Mouse (Mus musculus) limb, embryonic 15.5 days (tissue): ENCODE measurements at regions not wholly inside any gene's neighbourhood (a gene's known extent, or its start where the extent isn't known, plus 50 kb on each side); places are given as distances from the start of the nearest gene placed in this dataset.

ENCODE experiments used
- ATAC-seq: fragments of 200-750 bp; cut with Nextera tagmentation; 2 replicates; pipeline ENCODE4 v1.8.0; 2017; ENCODE audit warnings: low read depth, moderate TSS enrichment; ENCODE audit not compliant: insufficient number of reproducible peaks, low FRiP score, low TSS enrichment
- H3K27ac ChIP-seq: fragments of 300-500 bp; sonication (generic); 2 replicates; pipeline ENCODE4 v1.5.1; 2015; ENCODE audit warnings: moderate library complexity, mild to moderate bottlenecking, inconsistent platforms
- H3K27me3 ChIP-seq: fragments of 300-500 bp; sonication (generic); 2 replicates; pipeline ENCODE4 v1.6.1; 2015; ENCODE audit warnings: inconsistent platforms
- H3K36me3 ChIP-seq: fragments of 300-500 bp; sonication (generic); 2 replicates; pipeline ENCODE4 v1.6.1; 2015; ENCODE audit warnings: inconsistent platforms
- H3K4me1 ChIP-seq: fragments of 300-500 bp; sonication (generic); 2 replicates; pipeline ENCODE4 v1.6.1; 2015; ENCODE audit warnings: inconsistent platforms
- H3K4me2 ChIP-seq: fragments of 300-500 bp; sonication (generic); 2 replicates; pipeline ENCODE4 v1.6.1; 2015; ENCODE audit warnings: mild to moderate bottlenecking, inconsistent platforms
- H3K4me3 ChIP-seq: fragments of 300-500 bp; sonication (generic); 2 replicates; pipeline ENCODE4 v1.5.1; 2015; ENCODE audit warnings: mild to moderate bottlenecking, inconsistent platforms
- H3K9ac ChIP-seq: fragments of 300-500 bp; sonication (generic); 2 replicates; pipeline ENCODE4 v1.6.1; 2015; ENCODE audit warnings: inconsistent platforms
- H3K9me3 ChIP-seq: fragments of 300-500 bp; sonication (generic); 2 replicates; pipeline ENCODE4 v1.6.1; 2016; ENCODE audit warnings: inconsistent platforms
- WGBS: fragments of 180-500 bp; shearing (Covaris S2); methylation state at CpG from one replicate; pipeline ENCODE4 v1.1.7; 2015; 5-methylcytosine and 5-hydroxymethylcytosine counted together

GRCm38 (mm10) chr4:82062726-82063125, 620.1 kb upstream of the Mpdz start:
- Histone ChIP-seq H3K4me2 (no peak overlapping the region), H3K9me3 (no peaks in the 10 kb centered on the region), H3K27me3 (no peaks in the 10 kb centered on the region), H3K4me3 (no peak overlapping the region), H3K36me3 (no peaks in the 10 kb centered on the region), H3K27ac (no peak overlapping the region), H3K4me1 (peaks cover 12% of the 10 kb centered on the region), H3K9ac (no peak overlapping the region)
- 79% methylated on average over 5 of the region's 5 CpGs for WGBS
- ATAC-seq, result no peak

DNA sequence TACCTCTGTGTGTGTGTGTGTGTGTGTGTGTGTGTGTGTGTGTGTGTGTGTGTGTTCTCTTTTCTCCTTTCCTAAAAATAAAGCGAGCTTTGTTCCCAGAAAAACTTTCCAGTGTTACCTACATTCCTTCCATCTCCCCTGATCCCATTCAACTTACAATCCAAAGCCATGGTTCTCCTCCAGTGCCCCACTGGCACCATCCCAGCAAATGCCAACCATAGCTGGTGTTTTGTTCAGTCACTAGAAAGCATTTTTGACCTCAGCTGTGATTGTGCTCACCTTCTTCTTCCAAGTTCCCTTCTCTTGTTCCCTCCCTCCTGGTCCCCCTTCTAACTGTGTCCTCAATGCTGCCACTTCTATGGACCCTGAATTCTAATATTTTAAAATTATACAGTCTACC, 614.1 kb upstream of the Mpdz start:
- WGBS, result 100% methylated on average over 1 of the region's 1 CpGs
- Histone ChIP-seq H3K27me3 (no peaks in the 10 kb centered on the region), H3K36me3 (no peaks in the 10 kb centered on the region), H3K9me3 (no peaks in the 10 kb centered on the region), H3K9ac (no peak overlapping the region), H3K4me3 (no peak overlapping the region), H3K27ac (no peak overlapping the region), H3K4me1 (no peaks in the 10 kb centered on the region), H3K4me2 (no peak overlapping the region)
- no peak for ATAC-seq

DNA sequence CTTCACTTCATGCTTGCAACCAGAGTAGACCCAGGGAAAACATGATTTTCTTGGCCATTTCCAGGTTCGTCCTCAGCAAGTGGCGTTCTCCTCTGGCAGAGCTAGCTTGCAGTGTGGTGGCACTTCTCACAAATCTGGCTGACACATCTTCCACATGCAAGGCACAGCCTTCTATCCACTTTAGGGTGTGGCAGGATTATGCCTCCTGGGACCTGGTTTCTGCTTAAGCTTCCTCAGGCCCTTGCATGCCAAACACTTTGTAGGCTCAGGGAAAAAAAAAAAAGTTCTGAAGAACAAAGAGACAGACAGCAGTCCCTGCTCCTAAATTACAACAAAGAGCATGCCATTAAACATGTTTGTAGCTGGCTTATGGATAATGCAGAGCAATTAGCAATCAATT, 605.6 kb upstream of the Mpdz start:
- WGBS, result 76% methylated on average over 2 of the region's 2 CpGs
- no peaks in the 10 kb centered on the region for H3K27me3 ChIP-seq

GRCm38 (mm10) chr4:82037473-82037872, 594.9 kb upstream of the Mpdz start:
- H3K9me3 ChIP-seq, result no peaks in the 10 kb centered on the region
- WGBS, result 83% methylated on average over 1 of the region's 1 CpGs
- no peak overlapping the region for H3K27ac ChIP-seq
- H3K36me3 ChIP-seq, result no peaks in the 10 kb centered on the region
- H3K4me3 ChIP-seq, result no peak overlapping the region
- no peak overlapping the region for H3K4me2 ChIP-seq
- no peak overlapping the region for H3K9ac ChIP-seq
- H3K27me3 ChIP-seq, result no peaks in the 10 kb centered on the region
- peaks cover 6% of the 10 kb centered on the region for H3K4me1 ChIP-seq
- ATAC-seq, result no peak

More for the DNA sequence above, 605.6 kb upstream of the Mpdz start:
- Histone ChIP-seq H3K4me1 (no peaks in the 10 kb centered on the region), H3K4me2 (no peak overlapping the region), H3K9ac (no peak overlapping the region), H3K4me3 (no peak overlapping the region), H3K36me3 (no peaks in the 10 kb centered on the region), H3K9me3 (no peaks in the 10 kb centered on the region), H3K27ac (no peak overlapping the region)
- ATAC-seq, result no peak

DNA sequence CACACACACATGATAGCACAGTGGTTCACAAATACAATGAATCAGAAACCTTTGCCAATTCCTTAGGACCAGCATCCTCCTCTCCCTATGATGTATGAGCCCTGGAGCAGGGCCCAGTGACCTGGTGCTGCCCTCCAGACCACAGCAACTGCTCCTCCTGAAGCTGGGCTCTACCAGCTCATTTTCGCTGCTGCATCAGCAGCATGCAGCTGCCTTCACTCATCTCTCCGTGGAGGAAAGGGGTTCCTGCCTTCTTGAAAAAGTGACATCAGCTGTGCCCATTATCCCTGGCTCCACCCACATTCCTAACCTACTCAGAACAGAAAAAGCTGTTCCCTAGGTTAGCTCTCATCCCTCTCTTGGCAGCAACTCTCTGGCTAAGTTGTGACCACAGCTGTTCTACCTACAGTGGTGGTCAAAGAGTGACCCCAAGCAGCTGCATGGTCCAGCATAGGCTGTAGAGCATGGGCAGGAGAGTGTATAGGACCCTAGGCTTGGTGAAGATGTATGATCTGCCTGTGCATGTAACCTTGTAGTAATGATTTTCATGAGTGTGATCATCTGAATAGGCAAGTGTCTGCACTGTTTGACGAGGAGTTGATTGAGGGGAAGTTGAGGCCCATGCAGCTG, 592.6 kb upstream of the Mpdz start:
- Histone ChIP-seq H3K27me3 (no peaks in the 10 kb centered on the region), H3K4me1 (peaks cover 6% of the 10 kb centered on the region), H3K27ac (peak overlapping the region; percentile 33; the same call in 1 of the 2 replicates), H3K4me3 (no peak overlapping the region), H3K4me2 (no peak overlapping the region), H3K36me3 (no peaks in the 10 kb centered on the region), H3K9me3 (no peaks in the 10 kb centered on the region), H3K9ac (no peak overlapping the region)
- 0 out of 2 replicates have a peak, but pooled peaks have one; percentile 35 for ATAC-seq
- WGBS, result 29% methylated on average over 3 of the region's 3 CpGs

GRCm38 (mm10) chr4:82029237-82029636, 586.6 kb upstream of the Mpdz start:
- no peak overlapping the region for H3K27ac ChIP-seq
- ATAC-seq, result peak; percentile 44; the same call in 1 of the 2 replicates

DNA sequence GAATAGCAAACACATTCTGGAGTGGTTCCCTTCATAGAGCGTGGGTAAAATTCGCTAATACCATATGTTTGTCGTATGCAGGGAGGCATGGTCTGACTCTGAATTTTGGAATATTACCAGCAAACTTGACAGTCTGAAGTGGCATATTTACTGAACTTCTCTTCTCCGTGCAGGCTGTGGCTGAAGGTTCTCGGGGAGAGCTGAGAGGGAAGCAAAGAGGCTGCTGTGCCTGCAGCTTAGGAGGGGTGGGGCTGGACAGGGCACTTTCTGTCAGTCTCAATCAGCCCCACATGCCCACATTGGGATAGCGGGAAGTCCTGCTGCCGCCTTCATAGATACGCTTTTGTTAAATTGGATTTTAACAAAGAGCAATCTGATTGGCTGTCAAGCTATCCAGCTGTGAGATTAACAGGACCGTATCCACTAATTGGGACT, 584.8 kb upstream of the Mpdz start:
- 45% methylated on average over 9 of the region's 9 CpGs for WGBS
- H3K9ac ChIP-seq, result no peak overlapping the region
- H3K27ac ChIP-seq, result no peak overlapping the region
- H3K4me1 ChIP-seq, result peaks cover 13% of the 10 kb centered on the region; the same call in 1 of the 2 replicates
- no peaks in the 10 kb centered on the region for H3K9me3 ChIP-seq
- no peak for ATAC-seq
- no peak overlapping the region for H3K4me2 ChIP-seq
- H3K36me3 ChIP-seq, result no peaks in the 10 kb centered on the region
- H3K4me3 ChIP-seq, result no peak overlapping the region
- H3K27me3 ChIP-seq, result no peaks in the 10 kb centered on the region

More at GRCm38 (mm10) chr4:82029237-82029636, 586.6 kb upstream of the Mpdz start:
- no peak overlapping the region for H3K4me3 ChIP-seq
- H3K27me3 ChIP-seq, result no peaks in the 10 kb centered on the region
- peaks cover 13% of the 10 kb centered on the region; the same call in 1 of the 2 replicates for H3K4me1 ChIP-seq
- no peak overlapping the region for H3K4me2 ChIP-seq
- no peak overlapping the region for H3K9ac ChIP-seq
- WGBS, result 70% methylated on average over 9 of the region's 9 CpGs
- H3K36me3 ChIP-seq, result no peaks in the 10 kb centered on the region
- H3K9me3 ChIP-seq, result no peaks in the 10 kb centered on the region

DNA sequence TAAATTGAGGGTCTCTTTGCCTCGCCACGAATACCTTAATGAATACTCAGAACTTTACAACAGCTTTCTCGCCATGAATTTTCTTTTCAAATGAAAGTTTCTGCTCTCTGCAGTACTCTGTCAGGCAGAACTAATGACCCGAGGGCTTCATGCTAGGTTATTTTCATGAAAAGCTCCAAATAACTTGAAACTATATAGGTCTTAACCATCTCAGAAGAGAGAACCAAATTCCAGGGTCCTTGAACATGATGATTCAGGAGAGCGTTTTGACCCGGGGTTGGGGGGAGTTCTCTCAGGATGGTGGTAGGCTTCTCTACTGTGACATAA, 558.8 kb upstream of the Mpdz start:
- no peak overlapping the region for H3K4me3 ChIP-seq
- no peak overlapping the region for H3K4me2 ChIP-seq
- peaks cover 31% of the 10 kb centered on the region for H3K4me1 ChIP-seq
- H3K9me3 ChIP-seq, result no peaks in the 10 kb centered on the region
- no peaks in the 10 kb centered on the region for H3K36me3 ChIP-seq
- peak overlapping the region; percentile 83 for H3K27ac ChIP-seq
- no peaks in the 10 kb centered on the region for H3K27me3 ChIP-seq
- 36% methylated on average over 6 of the region's 6 CpGs for WGBS
- no peak overlapping the region for H3K9ac ChIP-seq
- peak; percentile 19; the same call in 1 of the 2 replicates for ATAC-seq

DNA sequence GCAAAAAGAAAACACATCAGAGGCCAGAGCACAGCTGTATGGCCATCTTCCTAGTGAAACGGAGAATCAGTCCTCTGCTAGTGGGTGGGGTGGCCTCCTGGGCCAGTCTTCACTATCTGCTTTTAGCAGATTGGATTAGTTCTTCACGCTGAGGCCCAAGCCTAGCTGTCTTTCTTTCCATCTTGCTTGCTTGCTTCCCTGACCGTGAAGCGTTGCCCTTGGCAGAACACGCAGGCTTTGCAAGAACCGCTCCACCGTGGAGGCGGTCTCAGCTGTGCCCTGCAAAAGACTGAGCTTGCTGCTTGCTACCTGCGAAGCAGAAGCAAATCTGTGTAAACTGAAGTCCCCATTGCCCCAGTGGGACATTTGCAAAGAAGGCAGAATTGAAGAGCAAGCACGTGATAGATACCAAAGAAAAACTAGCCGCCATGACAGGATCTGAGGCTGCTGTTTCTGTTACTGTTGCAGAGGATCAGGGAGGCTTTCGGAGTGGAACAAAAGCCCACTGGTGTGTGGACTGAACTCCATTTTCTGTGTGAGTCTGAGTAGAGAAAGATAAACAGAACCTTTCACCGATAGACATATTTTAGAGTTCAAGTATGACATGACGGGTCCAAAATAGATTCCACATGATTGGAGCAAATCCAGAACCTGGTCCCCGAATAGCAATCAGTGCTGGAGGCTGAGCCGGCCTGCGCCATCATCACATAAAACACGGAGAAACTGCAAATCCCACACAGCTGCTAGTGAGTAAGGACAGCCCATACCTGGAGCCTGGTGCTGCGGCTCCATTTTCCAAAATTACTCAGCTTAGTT, 558.2 kb upstream of the Mpdz start:
- H3K9me3 ChIP-seq, result no peaks in the 10 kb centered on the region
- 49% methylated on average over 19 of the region's 19 CpGs for WGBS
- no peak overlapping the region for H3K4me3 ChIP-seq
- H3K9ac ChIP-seq, result no peak overlapping the region
- peaks cover 31% of the 10 kb centered on the region for H3K4me1 ChIP-seq
- H3K36me3 ChIP-seq, result no peaks in the 10 kb centered on the region
- H3K27me3 ChIP-seq, result no peaks in the 10 kb centered on the region
- H3K27ac ChIP-seq, result peak overlapping the region; percentile 83
- peak; percentile 89 for ATAC-seq
- H3K4me2 ChIP-seq, result no peak overlapping the region

GRCm38 (mm10) chr4:81999654-82000314, 557.2 kb upstream of the Mpdz start:
- H3K36me3 ChIP-seq, result no peaks in the 10 kb centered on the region
- peaks cover 31% of the 10 kb centered on the region for H3K4me1 ChIP-seq
- H3K4me3 ChIP-seq, result no peak overlapping the region
- H3K4me2 ChIP-seq, result no peak overlapping the region
- WGBS, result 22% methylated on average over 11 of the region's 11 CpGs
- no peaks in the 10 kb centered on the region for H3K9me3 ChIP-seq
- 0 out of 2 replicates have a peak, but pooled peaks have one; percentile 52 for ATAC-seq
- peak overlapping the region; percentile 83 for H3K27ac ChIP-seq
- H3K9ac ChIP-seq, result no peak overlapping the region
- H3K27me3 ChIP-seq, result no peaks in the 10 kb centered on the region

- no peak overlapping the region for H3K9ac ChIP-seq
- no peaks in the 10 kb centered on the region for H3K9me3 ChIP-seq
- no peaks in the 10 kb centered on the region for H3K36me3 ChIP-seq
- H3K4me1 ChIP-seq, result peaks cover 31% of the 10 kb centered on the region
- H3K4me3 ChIP-seq, result no peak overlapping the region
- no peak for ATAC-seq
- no peak overlapping the region for H3K4me2 ChIP-seq
- 65% methylated on average over 3 of the region's 3 CpGs for WGBS
- peak overlapping the region; percentile 83; the same call in 1 of the 2 replicates for H3K27ac ChIP-seq
- no peaks in the 10 kb centered on the region for H3K27me3 ChIP-seq
Observed at GRCm38 (mm10) chr4:81999093-81999492, 556.5 kb upstream of the Mpdz start.

- Histone ChIP-seq H3K27me3 (no peaks in the 10 kb centered on the region), H3K9ac (no peak overlapping the region), H3K4me1 (peaks cover 24% of the 10 kb centered on the region), H3K9me3 (no peaks in the 10 kb centered on the region), H3K27ac (no peak overlapping the region), H3K36me3 (no peaks in the 10 kb centered on the region), H3K4me3 (no peak overlapping the region), H3K4me2 (no peak overlapping the region)
- 79% methylated on average over 3 of the region's 3 CpGs for whole genome bisulfite sequencing
- ATAC-seq, result no peak
Observed at GRCm38 (mm10) chr4:81996445-81996844, 553.8 kb upstream of the Mpdz start.
